Mouse (Mus musculus): ENCODE measurements around the gene Dctpp1. TPM values are rescaled to one million over a fixed set of nuclear protein-coding genes. Genes with fewer than 3 reads are reported as not detected.

Dctpp1 gene
- polyA plus RNA-seq, 1 experiment from 2014 or later: 15.9 TPM

DNA sequence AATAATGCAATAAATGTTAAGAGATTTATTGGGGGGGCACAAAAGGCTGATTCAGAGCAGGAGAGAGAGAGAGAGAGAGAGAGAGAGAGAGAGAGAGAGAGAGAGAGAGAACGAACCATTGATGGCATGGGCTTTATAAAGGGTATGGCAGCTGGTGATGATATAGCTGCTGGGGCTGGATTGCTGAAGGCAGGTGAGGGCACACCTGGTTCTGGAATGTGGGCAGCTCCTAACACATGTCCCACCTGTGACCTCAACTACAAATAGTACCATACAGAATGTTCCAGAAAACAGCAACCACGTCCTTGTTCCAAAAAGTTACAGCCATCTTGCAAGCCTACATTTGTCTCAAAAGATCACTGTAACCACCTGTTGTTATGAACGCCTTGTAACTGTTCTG is 29.1 kb downstream of the Dctpp1 start:
- Histone ChIP-seq H3K36me3 (ENCODE audit: inconsistent target) (peaks cover 13% of the 10 kb centered on the region; the same call in 1 of the 2 replicates), H3K27ac (no peak overlapping the region), H3K79me2 (ENCODE audit: inconsistent target) (peaks cover 31% of the 10 kb centered on the region), H3K4me3 (ENCODE audit: inconsistent target) (no peak overlapping the region)
- 56% methylated on average over 3 of the region's 3 CpGs for WGBS (ENCODE audit: missing documents)

DNA sequence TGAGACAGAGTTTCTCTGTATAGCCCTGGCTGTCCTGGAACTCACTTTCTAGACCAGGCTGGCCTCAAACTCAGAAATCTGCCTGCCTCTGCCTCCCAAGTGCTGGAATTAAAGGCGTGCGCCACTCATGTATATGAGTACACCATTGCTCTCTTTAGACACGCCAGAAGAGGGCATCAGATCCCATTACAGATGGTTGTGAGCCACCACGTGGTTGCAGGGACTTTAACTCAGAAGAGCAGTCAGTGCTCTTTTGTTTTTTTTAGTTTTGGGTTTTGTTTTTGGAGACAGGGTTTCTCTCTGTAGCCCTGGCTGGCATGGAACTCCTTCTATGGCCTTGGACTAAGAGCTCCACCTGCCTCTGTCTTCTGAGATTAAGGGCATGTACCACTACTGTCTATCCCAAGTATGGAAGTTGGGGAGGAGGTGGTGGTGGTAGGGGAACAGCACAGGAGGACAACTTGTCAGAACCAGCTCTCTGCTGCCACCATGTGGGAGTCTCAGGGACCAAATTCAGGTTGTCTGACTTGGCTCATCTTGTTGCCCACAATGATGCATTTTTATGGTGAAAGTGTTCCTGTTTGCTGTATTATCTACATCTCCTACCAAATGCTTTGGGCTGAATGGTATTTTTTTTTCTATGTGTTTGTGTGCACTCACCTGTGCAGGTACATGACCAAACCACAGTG is 31.8 kb downstream of the Dctpp1 start:
- H3K27ac ChIP-seq: no peak overlapping the region
- peaks cover 21% of the 10 kb centered on the region for H3K79me2 ChIP-seq (ENCODE audit: inconsistent target)
- H3K36me3 ChIP-seq (ENCODE audit: inconsistent target): no peaks in the 10 kb centered on the region
- no peak overlapping the region for H3K4me3 ChIP-seq (ENCODE audit: inconsistent target)
- WGBS (ENCODE audit: missing documents): 44% methylated on average over 4 of the region's 4 CpGs

DNA sequence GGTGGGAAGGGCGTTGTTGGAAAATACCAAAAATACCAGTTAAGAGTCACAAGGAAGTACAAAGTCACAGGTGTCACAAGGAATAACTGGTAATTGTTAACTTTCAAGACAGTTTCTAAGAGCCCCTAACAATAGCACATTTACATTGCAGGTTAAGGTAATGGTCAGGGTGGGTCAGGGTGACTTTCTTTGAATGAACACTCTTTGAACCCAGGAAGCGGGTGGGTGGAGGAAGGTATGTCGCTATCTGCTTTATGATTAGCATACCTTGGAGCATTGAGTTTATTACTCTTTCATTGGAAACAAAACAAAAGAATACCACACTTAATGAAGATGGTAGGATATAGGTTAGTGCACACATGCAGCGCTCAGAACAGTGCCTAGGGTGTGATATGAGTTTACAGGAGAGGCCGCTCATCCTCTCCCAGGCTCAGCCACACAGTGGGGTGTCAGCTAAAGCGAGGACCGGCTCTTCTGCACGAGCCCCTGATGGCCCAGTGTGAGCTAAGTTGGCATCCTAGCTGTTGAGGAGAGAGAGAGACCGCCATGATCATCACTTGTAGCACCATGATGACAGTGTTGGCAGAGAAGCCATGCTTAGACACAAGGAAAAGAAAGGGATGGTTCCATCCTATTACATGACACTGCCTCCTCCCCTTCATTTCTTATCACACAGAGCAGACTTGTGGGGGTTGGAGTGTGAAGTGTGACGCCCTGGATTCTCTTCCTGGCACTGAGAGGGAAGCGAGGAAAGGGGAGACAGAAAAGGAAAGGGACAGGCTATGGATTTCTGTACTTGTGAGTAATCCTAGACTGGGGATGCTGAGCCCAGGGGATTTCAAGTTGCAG is 35.1 kb downstream of the Dctpp1 start:
- H3K79me2 ChIP-seq (ENCODE audit: inconsistent target): no peaks in the 10 kb centered on the region
- H3K27ac ChIP-seq: no peak overlapping the region
- no peaks in the 10 kb centered on the region for H3K36me3 ChIP-seq (ENCODE audit: inconsistent target)
- WGBS (ENCODE audit: missing documents): 90% methylated on average over 11 of the region's 11 CpGs
- no peak overlapping the region for H3K4me3 ChIP-seq (ENCODE audit: inconsistent target)

DNA sequence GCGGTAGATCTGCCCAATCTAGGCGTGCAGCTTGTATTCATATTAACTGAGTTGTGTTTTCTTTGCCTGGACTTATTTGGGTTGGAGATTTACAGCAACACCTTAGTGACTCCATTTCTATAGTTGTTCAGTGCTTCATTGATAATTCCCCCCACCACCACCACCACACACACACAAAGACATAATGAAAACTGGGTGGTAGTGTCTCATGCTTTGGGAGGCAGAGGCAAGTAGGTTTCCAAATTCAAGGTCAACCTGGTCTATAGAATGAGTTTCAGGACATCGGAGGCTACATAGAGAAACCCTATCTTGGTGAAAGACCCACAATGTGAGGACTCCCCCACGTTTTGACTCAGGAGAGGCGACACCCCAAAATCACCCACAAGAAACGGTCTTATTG is 35.9 kb downstream of the Dctpp1 start:
- H3K4me3 ChIP-seq (ENCODE audit: inconsistent target): no peak overlapping the region
- no peaks in the 10 kb centered on the region for H3K36me3 ChIP-seq (ENCODE audit: inconsistent target)
- no peaks in the 10 kb centered on the region for H3K79me2 ChIP-seq (ENCODE audit: inconsistent target)
- H3K27ac ChIP-seq: no peak overlapping the region
- 98% methylated on average over 6 of the region's 6 CpGs for WGBS (ENCODE audit: missing documents)

DNA sequence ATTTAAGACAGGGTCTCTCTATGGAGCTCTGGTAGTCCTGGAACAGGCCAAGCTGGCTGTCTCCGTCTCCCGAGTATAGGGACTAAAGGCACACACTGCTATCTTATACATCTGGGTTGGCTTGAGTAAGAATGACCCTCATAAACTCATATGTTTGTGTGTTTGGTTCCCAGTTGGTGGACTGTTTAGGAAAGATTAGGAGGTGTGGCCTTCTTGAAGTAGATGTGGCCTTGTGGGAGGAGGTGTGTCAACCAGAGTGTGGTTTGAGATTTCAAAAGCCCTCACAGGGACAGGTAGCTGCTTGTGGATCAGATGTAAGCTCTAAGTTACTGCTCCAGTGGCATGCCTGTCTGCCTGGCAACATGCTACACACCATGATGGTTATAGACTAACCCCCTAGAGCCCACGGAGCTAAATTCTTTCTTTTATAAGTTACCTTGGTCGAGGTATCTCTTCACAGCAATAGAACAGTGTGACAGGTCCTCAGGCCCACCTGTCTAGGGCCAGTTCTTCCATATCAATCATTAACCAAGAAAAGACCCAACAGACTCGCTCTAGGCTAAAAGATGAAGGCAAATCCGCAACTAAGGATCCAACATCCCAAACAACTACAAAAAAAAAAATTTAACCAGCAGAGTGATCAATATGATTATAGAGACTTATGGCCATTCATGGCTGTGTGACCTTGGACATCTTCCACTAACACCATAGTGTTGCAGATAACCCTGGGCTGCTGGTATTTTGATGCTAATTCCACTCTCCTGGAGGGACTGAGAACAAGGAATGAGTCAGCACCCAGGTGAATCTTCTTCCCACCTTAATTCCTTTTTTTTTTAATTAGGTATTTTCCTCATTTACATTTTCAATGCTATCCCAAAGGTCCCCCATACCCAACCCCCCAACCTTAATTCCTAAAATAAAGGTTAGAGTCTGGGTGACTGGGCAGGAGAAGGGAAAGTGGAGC is 36.7 kb downstream of the Dctpp1 start:
- Histone ChIP-seq H3K27ac (no peak overlapping the region), H3K4me3 (ENCODE audit: inconsistent target) (no peak overlapping the region), H3K36me3 (ENCODE audit: inconsistent target) (no peaks in the 10 kb centered on the region), H3K79me2 (ENCODE audit: inconsistent target) (no peaks in the 10 kb centered on the region)
- 92% methylated on average over 6 of the region's 6 CpGs for WGBS (ENCODE audit: missing documents)

DNA sequence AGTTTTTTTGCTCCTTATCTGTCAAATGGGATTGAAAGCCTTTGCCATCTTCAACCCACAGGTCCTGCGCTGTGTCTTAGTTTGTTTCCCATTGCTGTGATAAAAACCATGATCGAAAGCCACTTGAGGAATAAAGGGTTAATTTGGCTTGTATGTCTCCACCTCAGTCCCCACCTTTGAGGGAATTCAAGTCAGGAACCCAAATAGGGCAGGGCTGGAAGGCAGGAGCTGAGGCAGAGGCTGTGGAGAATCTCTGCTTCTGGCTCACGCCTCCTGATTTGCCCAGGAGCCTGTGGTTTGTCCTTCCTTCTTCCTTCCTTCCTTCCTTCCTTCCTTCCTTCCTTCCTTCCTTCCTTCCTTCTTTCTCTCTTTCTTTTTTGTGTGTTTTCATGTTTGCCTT is 37.4 kb downstream of the Dctpp1 start:
- WGBS (ENCODE audit: missing documents): 100% methylated on average over 3 of the region's 3 CpGs
- H3K79me2 ChIP-seq (ENCODE audit: inconsistent target): no peaks in the 10 kb centered on the region
- H3K4me3 ChIP-seq (ENCODE audit: inconsistent target): no peak overlapping the region
- H3K27ac ChIP-seq: no peak overlapping the region
- no peaks in the 10 kb centered on the region for H3K36me3 ChIP-seq (ENCODE audit: inconsistent target)

DNA sequence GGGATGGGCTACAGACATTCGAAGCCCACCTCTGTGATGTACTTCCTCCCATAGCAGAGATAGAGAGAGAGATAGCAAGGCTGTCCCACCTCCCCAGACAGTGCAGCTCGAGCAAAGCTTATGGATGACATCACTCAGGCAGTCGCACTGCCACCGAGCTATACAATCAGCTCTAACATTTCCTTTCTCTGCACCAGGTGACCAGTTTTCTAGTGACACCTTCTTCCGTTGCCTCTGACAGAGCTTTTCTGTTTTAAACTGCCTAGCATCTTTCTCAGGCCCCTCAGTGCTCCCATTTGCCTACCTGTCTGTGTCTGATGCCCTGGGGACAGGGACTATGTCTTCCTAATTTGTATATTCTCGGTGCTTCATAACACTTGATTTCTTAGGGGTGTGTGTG is 40.1 kb downstream of the Dctpp1 start:
- H3K27ac ChIP-seq: no peak overlapping the region
- WGBS (ENCODE audit: missing documents): 75% methylated on average over 6 of the region's 6 CpGs
- H3K36me3 ChIP-seq (ENCODE audit: inconsistent target): no peaks in the 10 kb centered on the region

DNA sequence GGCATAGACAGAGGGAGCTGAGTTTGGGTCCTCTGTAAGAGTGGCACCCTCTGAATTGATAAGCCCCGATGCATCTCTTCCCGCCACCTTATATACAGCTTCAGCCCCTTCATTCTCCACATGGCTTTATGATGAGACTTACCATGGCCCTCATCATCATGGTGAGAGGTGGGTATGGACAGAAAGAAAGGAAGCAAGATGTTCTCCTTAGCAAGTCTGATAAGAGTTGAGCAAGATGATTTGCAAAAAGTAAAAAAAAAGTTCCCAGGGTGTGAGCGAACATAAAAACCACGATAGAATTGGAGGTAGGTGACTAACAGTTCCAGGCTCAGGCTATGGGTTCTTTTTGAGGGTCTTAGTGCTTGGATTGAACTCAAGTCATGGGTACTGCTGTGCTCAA is 41.8 kb downstream of the Dctpp1 start:
- H3K4me3 ChIP-seq (ENCODE audit: inconsistent target): no peak overlapping the region
- 56% methylated on average over 4 of the region's 4 CpGs for WGBS (ENCODE audit: missing documents)
- H3K79me2 ChIP-seq (ENCODE audit: inconsistent target): no peaks in the 10 kb centered on the region
- H3K27ac ChIP-seq: no peak overlapping the region
- H3K36me3 ChIP-seq (ENCODE audit: inconsistent target): no peaks in the 10 kb centered on the region

More for the DNA sequence above, 40.1 kb downstream of the Dctpp1 start:
- Histone ChIP-seq H3K79me2 (ENCODE audit: inconsistent target) (no peaks in the 10 kb centered on the region), H3K4me3 (ENCODE audit: inconsistent target) (no peak overlapping the region)

DNA sequence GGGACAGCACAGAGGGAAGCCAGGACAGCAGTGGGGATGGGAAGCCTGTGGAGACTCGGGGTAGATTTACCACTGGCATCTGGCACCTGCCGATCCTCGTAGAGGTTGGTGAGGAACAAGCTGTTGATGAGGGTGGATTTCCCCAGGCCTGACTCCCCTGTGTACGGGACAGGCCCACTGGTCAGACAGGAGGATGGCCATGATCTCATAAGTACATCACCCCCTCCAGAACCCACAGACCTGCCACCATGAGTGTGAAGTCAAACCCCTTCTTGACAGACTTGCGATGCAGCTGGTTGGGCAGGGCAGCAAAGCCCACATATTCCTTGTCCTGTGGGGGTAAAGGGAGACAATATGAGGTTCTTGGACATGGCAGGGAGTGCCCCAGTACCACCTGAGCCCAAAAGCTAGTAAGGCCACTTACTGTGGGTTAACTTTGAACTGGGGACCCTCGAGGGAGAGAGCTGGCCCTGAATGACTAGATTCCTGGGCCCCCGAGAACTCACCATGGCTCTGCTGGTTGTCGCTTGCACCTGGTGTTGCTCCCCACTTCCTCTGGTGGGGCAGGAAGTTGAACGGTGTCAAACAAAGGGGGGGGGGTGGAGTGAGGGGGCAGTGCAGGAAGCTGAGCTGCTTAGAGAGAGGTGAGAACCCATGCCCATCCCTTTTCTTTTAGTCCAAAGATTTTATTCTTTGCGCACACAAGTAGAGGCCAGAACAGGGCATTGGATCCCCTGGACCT is 42.4 kb downstream of the Dctpp1 start:
- Histone ChIP-seq H3K79me2 (ENCODE audit: inconsistent target) (no peaks in the 10 kb centered on the region), H3K36me3 (ENCODE audit: inconsistent target) (no peaks in the 10 kb centered on the region), H3K4me3 (ENCODE audit: inconsistent target) (no peak overlapping the region), H3K27ac (no peak overlapping the region)
- WGBS (ENCODE audit: missing documents): 32% methylated on average over 10 of the region's 10 CpGs

DNA sequence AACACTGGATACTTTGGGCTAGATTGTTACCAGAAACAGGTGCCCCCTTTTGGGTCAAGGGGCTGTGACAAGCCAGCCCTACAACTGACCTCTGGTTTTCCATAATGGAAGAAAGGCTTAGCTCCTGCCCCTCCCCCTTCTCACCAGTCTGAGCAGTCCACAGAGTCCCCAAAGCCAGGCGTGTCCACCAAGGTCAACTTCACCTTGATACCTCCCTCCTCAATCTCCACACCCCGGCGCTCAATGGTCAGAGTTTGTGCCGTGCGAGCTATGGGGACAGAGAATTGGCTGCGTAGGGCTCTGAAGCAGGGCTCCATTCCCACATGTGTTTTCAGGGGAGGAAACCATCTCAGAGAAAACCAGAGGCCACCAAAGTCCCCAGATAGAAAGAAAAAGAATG is 43.0 kb downstream of the Dctpp1 start:
- 74% methylated on average over 6 of the region's 6 CpGs for WGBS (ENCODE audit: missing documents)
- Histone ChIP-seq H3K36me3 (ENCODE audit: inconsistent target) (no peaks in the 10 kb centered on the region), H3K27ac (no peak overlapping the region), H3K79me2 (ENCODE audit: inconsistent target) (no peaks in the 10 kb centered on the region), H3K4me3 (ENCODE audit: inconsistent target) (no peak overlapping the region)

DNA sequence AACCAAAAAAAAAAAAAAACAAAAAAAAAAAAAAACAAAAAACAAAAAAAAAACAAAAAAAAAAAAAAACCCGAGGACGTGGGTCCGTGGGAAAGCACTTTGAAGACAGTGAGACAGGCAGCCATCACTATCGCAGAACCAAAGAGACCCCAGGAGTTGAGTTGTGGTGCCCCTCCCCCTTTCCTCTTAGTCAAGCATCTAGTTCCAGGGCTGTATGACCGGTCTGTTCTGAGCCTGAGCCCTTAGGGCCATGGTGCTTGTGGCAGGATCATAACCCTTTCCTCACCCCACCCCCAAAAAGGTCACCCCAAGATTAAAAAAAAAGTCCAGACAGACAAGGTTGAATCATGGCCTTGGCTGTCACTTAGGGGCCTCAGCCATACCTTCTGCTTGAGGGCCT is 44.2 kb downstream of the Dctpp1 start:
- Histone ChIP-seq H3K4me3 (ENCODE audit: inconsistent target) (no peak overlapping the region), H3K79me2 (ENCODE audit: inconsistent target) (no peaks in the 10 kb centered on the region), H3K36me3 (ENCODE audit: inconsistent target) (no peaks in the 10 kb centered on the region), H3K27ac (no peak overlapping the region)
- 82% methylated on average over 5 of the region's 5 CpGs for WGBS (ENCODE audit: missing documents)

DNA sequence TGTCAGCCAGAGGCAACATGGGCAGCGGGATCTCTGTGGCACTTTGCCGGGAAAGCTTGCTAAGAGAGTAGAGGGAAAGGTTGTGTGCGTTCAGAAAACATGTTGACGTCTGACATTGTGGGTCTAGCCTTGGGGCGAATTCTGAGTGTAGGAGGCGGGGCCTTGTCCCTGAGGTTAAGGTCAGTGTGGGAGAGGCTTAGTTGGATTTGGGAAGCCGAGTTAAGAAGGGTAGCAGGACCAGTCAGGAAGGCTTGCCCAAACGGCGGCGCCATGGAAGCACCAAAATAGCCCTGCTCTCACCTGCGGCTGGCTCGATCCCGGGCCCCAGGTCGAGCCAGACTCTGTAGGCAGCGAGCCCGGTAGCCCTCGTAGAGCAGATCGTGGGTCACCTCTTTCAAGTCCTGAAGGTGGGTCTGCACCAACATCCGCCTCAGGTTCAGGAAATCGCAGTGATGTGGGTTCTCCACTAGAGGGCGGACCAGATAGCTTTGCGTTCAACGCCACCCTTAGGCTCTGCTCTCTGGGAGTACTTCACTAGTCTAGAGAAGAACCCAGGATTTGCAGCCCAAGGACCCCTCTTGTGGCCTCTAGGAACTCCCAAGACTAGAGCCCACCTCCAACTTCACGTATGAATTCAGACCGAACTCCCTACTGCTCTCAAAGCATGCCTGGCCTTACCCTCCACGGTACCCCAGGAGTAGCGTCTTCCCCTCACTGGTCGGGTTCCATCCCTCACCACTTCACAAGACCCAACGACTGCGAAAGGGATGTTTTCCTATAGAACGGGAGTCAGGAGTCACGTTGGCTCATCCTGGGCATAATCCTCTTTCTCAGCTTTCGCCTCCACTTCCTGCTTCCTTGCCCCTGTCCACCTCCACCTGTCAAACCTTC is 45.3 kb downstream of the Dctpp1 start:
- WGBS (ENCODE audit: missing documents): 46% methylated on average over 33 of the region's 33 CpGs

DNA sequence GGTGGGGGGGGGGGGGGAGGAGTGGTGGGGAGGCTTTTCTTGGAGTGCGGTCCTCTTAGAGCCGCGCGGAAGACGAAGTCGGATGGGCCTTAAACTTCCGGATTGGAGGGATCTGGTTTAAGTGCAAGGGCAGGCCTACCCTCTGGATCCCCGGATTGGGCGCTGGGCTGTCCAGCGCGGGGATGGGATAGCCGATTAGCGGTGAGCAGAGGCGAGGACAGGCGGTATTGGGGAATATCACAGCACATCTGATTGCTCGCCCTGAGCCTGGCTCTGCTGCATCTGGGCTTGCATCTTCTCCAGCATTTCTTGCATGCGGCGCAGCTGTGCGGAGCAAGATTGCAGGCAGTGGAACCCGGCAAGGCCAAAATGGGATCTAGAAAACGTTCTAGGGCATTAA is 46.0 kb downstream of the Dctpp1 start:
- no peaks in the 10 kb centered on the region for H3K36me3 ChIP-seq (ENCODE audit: inconsistent target)
- no peaks in the 10 kb centered on the region for H3K79me2 ChIP-seq (ENCODE audit: inconsistent target)
- H3K4me3 ChIP-seq (ENCODE audit: inconsistent target): no peak overlapping the region
- 91% methylated on average over 17 of the region's 21 CpGs for WGBS (ENCODE audit: missing documents)
- no peak overlapping the region for H3K27ac ChIP-seq

More for the DNA sequence above, 45.3 kb downstream of the Dctpp1 start:
- Histone ChIP-seq H3K27ac (no peak overlapping the region), H3K79me2 (ENCODE audit: inconsistent target) (no peaks in the 10 kb centered on the region), H3K4me3 (ENCODE audit: inconsistent target) (no peak overlapping the region), H3K36me3 (ENCODE audit: inconsistent target) (no peaks in the 10 kb centered on the region)
